Mouse (Mus musculus): ENCODE results near the gene Ppp6r3. TPM values are rescaled to one million over a fixed set of nuclear protein-coding genes. Genes with fewer than 3 reads are reported as not detected.
A peak's percentile ranks its signal among the peaks of the same experiment; 100 is the strongest.
"Not testable (repeated sequence)": the region's sequence is repeated elsewhere in the genome, so short reads cannot be mapped to it uniquely, and the experiment has no call there.

Ppp6r3 gene
- polyA plus RNA-seq, 1 experiment from 2014 or later = 66.2 TPM

DNA sequence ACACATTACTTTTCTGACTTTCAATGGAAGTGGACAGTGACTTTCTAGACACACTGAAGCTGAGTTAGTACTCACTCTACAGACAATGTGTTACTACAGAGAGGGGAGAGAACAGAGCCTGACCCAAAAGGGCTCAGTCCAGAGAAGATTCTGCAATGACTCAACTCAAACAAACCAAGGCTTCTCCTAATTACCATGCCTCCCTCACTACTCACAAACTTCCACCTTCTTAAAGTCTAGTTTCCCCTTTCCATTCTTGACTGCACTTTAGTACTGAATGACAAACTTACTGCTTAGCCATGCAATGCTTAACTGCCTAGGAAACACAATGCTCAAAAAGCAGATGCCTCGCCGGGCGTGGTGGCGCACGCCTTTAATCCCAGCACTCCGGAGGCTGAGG, 37.9 kb downstream of the Ppp6r3 start:
- WGBS = 96% methylated on average over 6 of the region's 6 CpGs
- no peaks in the 10 kb centered on the region for H3K27me3 ChIP-seq (ENCODE audit: control insufficient read depth, insufficient read depth, low read depth, low read length)

GRCm38 (mm10) chr19:3534945-3535344, 40.6 kb downstream of the Ppp6r3 start:
- no peak overlapping the region for H3K27ac ChIP-seq (ENCODE audit: low read length)
- no peaks in the 10 kb centered on the region for H3K27me3 ChIP-seq (ENCODE audit: control insufficient read depth, insufficient read depth, low read depth, low read length)
- 81% methylated on average over 3 of the region's 3 CpGs for WGBS

More for the DNA sequence above, 37.9 kb downstream of the Ppp6r3 start:
- Histone ChIP-seq H3K4me3 (ENCODE audit: low read length) (no peak overlapping the region), H3K9ac (ENCODE audit: low read length) (no peak overlapping the region), H3K9me3 (ENCODE audit: control insufficient read depth, low read length) (no peaks in the 10 kb centered on the region), H3K4me1 (replicated peaks; ENCODE audit: control insufficient read depth, insufficient read depth, low read length) (no peaks in the 10 kb centered on the region), H3K27ac (ENCODE audit: low read length) (no peak overlapping the region), H3K36me3 (ENCODE audit: control insufficient read depth, insufficient read depth, low read length) (peaks cover 5% of the 10 kb centered on the region), H3K4me2 (ENCODE audit: low read depth, low read length) (no peak overlapping the region)
- ATAC-seq (ENCODE audit: low read depth) = no peak

GRCm38 (mm10) chr19:3533266-3533966, 42.1 kb downstream of the Ppp6r3 start:
- not testable (repeated sequence) for H3K27ac ChIP-seq (ENCODE audit: low read length); H3K9ac ChIP-seq (ENCODE audit: low read length); H3K4me3 ChIP-seq (ENCODE audit: low read length); ATAC-seq (ENCODE audit: low read depth); H3K4me2 ChIP-seq (ENCODE audit: low read depth, low read length); H3K4me1 ChIP-seq (replicated peaks; ENCODE audit: control insufficient read depth, insufficient read depth, low read length); H3K27me3 ChIP-seq (ENCODE audit: control insufficient read depth, insufficient read depth, low read depth, low read length); H3K9me3 ChIP-seq (ENCODE audit: control insufficient read depth, low read length); H3K36me3 ChIP-seq (ENCODE audit: control insufficient read depth, insufficient read depth, low read length)
- WGBS = 85% methylated on average over 12 of the region's 12 CpGs

More at GRCm38 (mm10) chr19:3534945-3535344, 40.6 kb downstream of the Ppp6r3 start:
- Histone ChIP-seq H3K4me3 (ENCODE audit: low read length) (no peak overlapping the region), H3K4me2 (ENCODE audit: low read depth, low read length) (no peak overlapping the region), H3K9me3 (ENCODE audit: control insufficient read depth, low read length) (no peaks in the 10 kb centered on the region), H3K9ac (ENCODE audit: low read length) (no peak overlapping the region), H3K36me3 (ENCODE audit: control insufficient read depth, insufficient read depth, low read length) (no peaks in the 10 kb centered on the region), H3K4me1 (replicated peaks; ENCODE audit: control insufficient read depth, insufficient read depth, low read length) (peaks cover 2% of the 10 kb centered on the region)
- no peak for ATAC-seq (ENCODE audit: low read depth)

GRCm38 (mm10) chr19:3532717-3533260, 42.8 kb downstream of the Ppp6r3 start:
- Histone ChIP-seq H3K4me1 (replicated peaks; ENCODE audit: control insufficient read depth, insufficient read depth, low read length) (peaks cover 4% of the 10 kb centered on the region), H3K27me3 (ENCODE audit: control insufficient read depth, insufficient read depth, low read depth, low read length) (no peaks in the 10 kb centered on the region), H3K36me3 (ENCODE audit: control insufficient read depth, insufficient read depth, low read length) (no peaks in the 10 kb centered on the region), H3K4me2 (ENCODE audit: low read depth, low read length) (no peak overlapping the region), H3K27ac (ENCODE audit: low read length) (no peak overlapping the region), H3K9ac (ENCODE audit: low read length) (no peak overlapping the region), H3K9me3 (ENCODE audit: control insufficient read depth, low read length) (no peaks in the 10 kb centered on the region), H3K4me3 (ENCODE audit: low read length) (no peak overlapping the region)
- ATAC-seq (ENCODE audit: low read depth) = no peak
- WGBS = 95% methylated on average over 14 of the region's 14 CpGs

GRCm38 (mm10) chr19:3529781-3530180, 45.8 kb downstream of the Ppp6r3 start:
- WGBS = 73% methylated on average over 3 of the region's 3 CpGs
- ATAC-seq (ENCODE audit: low read depth) = no peak
- Histone ChIP-seq H3K4me1 (replicated peaks; ENCODE audit: control insufficient read depth, insufficient read depth, low read length) (peaks cover 7% of the 10 kb centered on the region), H3K27ac (ENCODE audit: low read length) (no peak overlapping the region), H3K9me3 (ENCODE audit: control insufficient read depth, low read length) (no peaks in the 10 kb centered on the region), H3K36me3 (ENCODE audit: control insufficient read depth, insufficient read depth, low read length) (peaks cover 17% of the 10 kb centered on the region), H3K27me3 (ENCODE audit: control insufficient read depth, insufficient read depth, low read depth, low read length) (no peaks in the 10 kb centered on the region), H3K4me2 (ENCODE audit: low read depth, low read length) (no peak overlapping the region), H3K9ac (ENCODE audit: low read length) (no peak overlapping the region), H3K4me3 (ENCODE audit: low read length) (no peak overlapping the region)

DNA sequence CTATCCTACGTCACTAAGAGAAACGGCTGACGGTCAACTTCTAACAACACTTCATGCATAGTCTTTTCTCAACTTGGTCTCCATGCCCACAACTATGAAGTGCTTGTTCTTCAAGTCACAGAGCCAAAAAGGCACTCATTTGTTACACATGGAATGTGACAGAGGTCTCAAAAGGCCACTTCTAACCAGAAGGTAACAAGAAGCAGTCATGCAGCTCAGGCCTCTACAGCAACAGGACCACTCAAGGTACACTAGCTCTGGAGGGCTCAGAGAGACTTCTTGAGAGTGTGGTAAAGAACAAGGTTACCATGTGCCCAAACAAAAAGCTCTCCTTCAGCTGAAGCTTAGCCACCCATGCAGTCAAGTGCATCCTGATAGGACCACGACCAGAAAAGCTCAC, 46.9 kb downstream of the Ppp6r3 start:
- Histone ChIP-seq H3K4me1 (replicated peaks; ENCODE audit: control insufficient read depth, insufficient read depth, low read length) (peaks cover 7% of the 10 kb centered on the region), H3K9ac (ENCODE audit: low read length) (no peak overlapping the region), H3K4me3 (ENCODE audit: low read length) (no peak overlapping the region), H3K9me3 (ENCODE audit: control insufficient read depth, low read length) (no peaks in the 10 kb centered on the region), H3K36me3 (ENCODE audit: control insufficient read depth, insufficient read depth, low read length) (peaks cover 17% of the 10 kb centered on the region), H3K27me3 (ENCODE audit: control insufficient read depth, insufficient read depth, low read depth, low read length) (no peaks in the 10 kb centered on the region), H3K4me2 (ENCODE audit: low read depth, low read length) (no peak overlapping the region), H3K27ac (ENCODE audit: low read length) (no peak overlapping the region)
- WGBS = 60% methylated on average over 4 of the region's 4 CpGs
- peak; percentile 96 for ATAC-seq (ENCODE audit: low read depth)

GRCm38 (mm10) chr19:3527531-3527930, 48.0 kb downstream of the Ppp6r3 start:
- Histone ChIP-seq H3K9ac (ENCODE audit: low read length) (no peak overlapping the region), H3K9me3 (ENCODE audit: control insufficient read depth, low read length) (no peaks in the 10 kb centered on the region), H3K27ac (ENCODE audit: low read length) (no peak overlapping the region), H3K27me3 (ENCODE audit: control insufficient read depth, insufficient read depth, low read depth, low read length) (no peaks in the 10 kb centered on the region), H3K4me3 (ENCODE audit: low read length) (no peak overlapping the region), H3K36me3 (ENCODE audit: control insufficient read depth, insufficient read depth, low read length) (peaks cover 17% of the 10 kb centered on the region), H3K4me2 (ENCODE audit: low read depth, low read length) (no peak overlapping the region), H3K4me1 (replicated peaks; ENCODE audit: control insufficient read depth, insufficient read depth, low read length) (peaks cover 7% of the 10 kb centered on the region)
- WGBS = 96% methylated on average over 4 of the region's 4 CpGs
- no peak for ATAC-seq (ENCODE audit: low read depth)

DNA sequence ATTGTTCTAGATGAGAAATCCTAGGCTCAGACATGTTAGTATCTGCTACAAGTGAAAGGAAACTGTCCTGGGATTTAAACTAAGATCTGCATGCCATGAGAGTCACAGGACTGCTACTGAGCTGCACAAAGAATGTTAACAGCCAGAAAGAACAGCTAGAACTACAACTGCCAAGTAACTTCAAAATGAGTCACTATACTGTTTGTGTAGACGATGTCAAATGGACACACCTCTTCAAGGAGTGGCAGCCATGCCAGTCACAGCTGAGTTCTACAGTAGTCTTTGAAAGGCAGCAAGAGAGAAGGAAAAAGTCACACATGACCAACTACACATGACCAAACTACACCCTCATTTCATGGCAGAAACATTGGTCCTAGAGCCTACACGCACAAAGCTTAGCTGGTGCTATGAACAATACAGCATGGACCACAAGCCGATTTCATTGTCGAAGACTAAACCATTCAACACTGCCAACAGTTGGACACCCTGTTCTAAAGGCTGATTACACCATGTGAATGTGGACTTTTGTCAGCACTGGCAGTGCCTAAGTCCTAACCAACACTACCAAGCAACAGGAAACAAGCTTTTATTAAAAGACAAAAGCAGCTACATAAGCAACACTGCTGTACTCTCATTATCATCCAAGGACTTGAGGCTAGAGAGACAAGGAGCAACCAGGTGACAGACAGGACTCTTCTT, 55.9 kb downstream of the Ppp6r3 start:
- no peak overlapping the region for H3K4me3 ChIP-seq (ENCODE audit: low read length)
- 88% methylated on average over 4 of the region's 4 CpGs for WGBS
- no peak overlapping the region for H3K27ac ChIP-seq (ENCODE audit: low read length)
- H3K9ac ChIP-seq (ENCODE audit: low read length) = no peak overlapping the region
- no peak for ATAC-seq (ENCODE audit: low read depth)
- no peak overlapping the region for H3K4me2 ChIP-seq (ENCODE audit: low read depth, low read length)
- no peaks in the 10 kb centered on the region for H3K4me1 ChIP-seq (replicated peaks; ENCODE audit: control insufficient read depth, insufficient read depth, low read length)
- peaks cover 24% of the 10 kb centered on the region for H3K36me3 ChIP-seq (ENCODE audit: control insufficient read depth, insufficient read depth, low read length)
- H3K9me3 ChIP-seq (ENCODE audit: control insufficient read depth, low read length) = no peaks in the 10 kb centered on the region
- no peaks in the 10 kb centered on the region for H3K27me3 ChIP-seq (ENCODE audit: control insufficient read depth, insufficient read depth, low read depth, low read length)

GRCm38 (mm10) chr19:3497216-3497615, 78.3 kb downstream of the Ppp6r3 start:
- Histone ChIP-seq H3K4me2 (ENCODE audit: low read depth, low read length) (no peak overlapping the region), H3K4me1 (replicated peaks; ENCODE audit: control insufficient read depth, insufficient read depth, low read length) (no peaks in the 10 kb centered on the region), H3K27ac (ENCODE audit: low read length) (no peak overlapping the region), H3K4me3 (ENCODE audit: low read length) (no peak overlapping the region), H3K9me3 (ENCODE audit: control insufficient read depth, low read length) (no peaks in the 10 kb centered on the region), H3K27me3 (ENCODE audit: control insufficient read depth, insufficient read depth, low read depth, low read length) (no peaks in the 10 kb centered on the region), H3K9ac (ENCODE audit: low read length) (no peak overlapping the region), H3K36me3 (ENCODE audit: control insufficient read depth, insufficient read depth, low read length) (peaks cover 43% of the 10 kb centered on the region)
- ATAC-seq (ENCODE audit: low read depth) = no peak
- 87% methylated on average over 3 of the region's 3 CpGs for WGBS
